Mouse (Mus musculus) midbrain, embryonic 12.5 days (tissue): ENCODE results near the gene Zfp148. TPM values are rescaled to one million over a fixed set of nuclear protein-coding genes. Genes with fewer than 3 reads are reported as not detected.

Experiments used
- ATAC-seq: fragments of 200-750 bp; cut with Nextera tagmentation; 2 replicates; pipeline ENCODE4 v1.8.0; 2017; ENCODE audit warnings: low read depth, moderate TSS enrichment, moderate library complexity; ENCODE audit not compliant: low FRiP score
- H3K27ac ChIP-seq: fragments of 300-500 bp; sonication (generic); replicated peaks from 2 replicates; pipeline ENCODE4 v1.5.1; 2016; ENCODE audit warnings: mild to moderate bottlenecking
- H3K27me3 ChIP-seq: fragments of 300-500 bp; sonication (generic); 2 replicates; pipeline ENCODE4 v1.6.1; 2016; ENCODE audit warnings: mild to moderate bottlenecking
- H3K36me3 ChIP-seq: fragments of 300-500 bp; sonication (generic); 2 replicates; pipeline ENCODE4 v1.6.1; 2016
- H3K4me1 ChIP-seq: fragments of 300-500 bp; sonication (generic); 2 replicates; pipeline ENCODE4 v1.6.1; 2016
- H3K4me2 ChIP-seq: fragments of 300-500 bp; sonication (generic); replicated peaks from 2 replicates; pipeline ENCODE4 v1.6.1; 2016; ENCODE audit warnings: mild to moderate bottlenecking, moderate library complexity
- H3K4me3 ChIP-seq: fragments of 300-500 bp; sonication (generic); 2 replicates; pipeline ENCODE4 v1.5.1; 2016; ENCODE audit warnings: mild to moderate bottlenecking
- H3K9ac ChIP-seq: fragments of 300-500 bp; sonication (generic); replicated peaks from 2 replicates; pipeline ENCODE4 v1.6.1; 2016; ENCODE audit warnings: mild to moderate bottlenecking, moderate library complexity
- H3K9me3 ChIP-seq: fragments of 300-500 bp; sonication (generic); 2 replicates; pipeline ENCODE4 v1.6.1; 2016; ENCODE audit warnings: mild to moderate bottlenecking
- WGBS: fragments of 180-500 bp; shearing (Covaris S2); methylation state at CpG from one replicate; pipeline ENCODE4 v1.1.7; 2016; 5-methylcytosine and 5-hydroxymethylcytosine counted together
- polyA plus RNA-seq: library from polyadenylated mRNA; unstranded; fragments of >200 nt; fragmentation: Nextera tagmentation; extraction: Ambion mirVana; gene quantifications from 2 replicates; pipeline ENCODE4 v1.2.1, GENCODE M21; 2016

Zfp148 gene
- polyA plus RNA-seq, 1 experiment from 2014 or later = 58.1 TPM

DNA sequence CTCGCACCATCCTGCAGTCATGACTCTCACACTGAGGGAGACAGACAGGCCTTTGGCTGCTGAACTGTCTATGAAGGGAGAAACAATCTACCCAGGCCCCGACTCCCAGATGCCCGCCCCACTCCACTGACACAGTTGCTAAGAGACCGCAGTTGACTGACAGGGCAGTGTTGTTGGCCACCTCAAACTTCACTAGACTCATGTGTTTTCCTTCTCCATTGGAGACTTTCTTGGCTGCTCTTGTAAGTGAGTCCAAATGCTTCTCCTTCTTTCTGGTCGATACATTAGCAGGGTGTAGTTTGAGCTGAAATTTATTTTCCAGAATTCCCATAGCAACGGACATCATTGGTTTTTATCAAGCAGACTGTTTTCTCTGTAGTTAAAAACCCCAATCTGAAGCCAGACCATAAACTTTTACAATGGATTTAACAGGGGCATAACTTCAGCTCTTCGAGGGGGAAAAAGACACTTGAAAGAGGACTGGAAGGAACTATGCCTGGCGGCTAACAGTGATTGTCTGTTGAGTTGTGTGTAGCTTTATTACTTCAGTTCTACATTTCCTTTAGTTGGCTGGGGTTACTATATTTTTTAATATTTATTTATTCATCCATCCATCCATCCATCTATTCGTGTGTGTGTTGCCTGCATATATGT, 173.2 kb downstream of the Zfp148 start:
- H3K9ac ChIP-seq = no peak overlapping the region
- no peaks in the 10 kb centered on the region for H3K36me3 ChIP-seq
- no peaks in the 10 kb centered on the region for H3K9me3 ChIP-seq
- H3K27ac ChIP-seq = no peak overlapping the region
- ATAC-seq = no peak
- H3K27me3 ChIP-seq = no peaks in the 10 kb centered on the region
- WGBS = 72% methylated on average over 9 of the region's 9 CpGs
- H3K4me3 ChIP-seq = no peak overlapping the region
- peaks cover 12% of the 10 kb centered on the region for H3K4me1 ChIP-seq
- no peak overlapping the region for H3K4me2 ChIP-seq

Other genes starting within 250 kb of the Zfp148 start
- 30.3 and 30.7 TPM in 2 replicates for gene Osbpl11, start 195.8 kb upstream of the Zfp148 start, polyA plus RNA-seq
- 76.2 and 80.2 TPM in 2 replicates for gene Snx4, start 129.4 kb upstream of the Zfp148 start, polyA plus RNA-seq
- 0.80 and 1.2 TPM in 2 replicates for gene Slc12a8, start 136.5 kb downstream of the Zfp148 start, polyA plus RNA-seq